Mouse (Mus musculus) neural tube, embryonic 14.5 days (tissue): ENCODE measurements around the gene Magoh. TPM values are rescaled to one million over a fixed set of nuclear protein-coding genes. Genes with fewer than 3 reads are reported as not detected.

Experiments used
- ATAC-seq: fragments of 200-750 bp; cut with Nextera tagmentation; 2 replicates; pipeline ENCODE4 v1.8.0; 2017; ENCODE audit warnings: low read depth, mild to moderate bottlenecking, moderate TSS enrichment, moderate library complexity
- H3K27ac ChIP-seq: fragments of 300-500 bp; sonication (generic); 2 replicates; pipeline ENCODE4 v1.5.1; 2014; ENCODE audit warnings: low read depth, mild to moderate bottlenecking, control low read depth, low read length, moderate library complexity, mixed read lengths
- H3K27me3 ChIP-seq: fragments of 300-500 bp; sonication (generic); 2 replicates; pipeline ENCODE4 v1.6.1; 2014; ENCODE audit warnings: low read length; ENCODE audit not compliant: control insufficient read depth, insufficient read depth
- H3K36me3 ChIP-seq: fragments of 300-500 bp; sonication (generic); 2 replicates; pipeline ENCODE4 v1.6.1; 2014; ENCODE audit warnings: low read length, mixed read lengths; ENCODE audit not compliant: control insufficient read depth, insufficient read depth
- H3K4me1 ChIP-seq: fragments of 300-500 bp; sonication (generic); 2 replicates; pipeline ENCODE4 v1.6.1; 2014; ENCODE audit warnings: low read length; ENCODE audit not compliant: control insufficient read depth, insufficient read depth
- H3K4me2 ChIP-seq: fragments of 300-500 bp; sonication (generic); 2 replicates; pipeline ENCODE4 v1.6.1; 2014; ENCODE audit warnings: mild to moderate bottlenecking, low read depth, low read length, control low read depth
- H3K4me3 ChIP-seq: fragments of 300-500 bp; sonication (generic); 2 replicates; pipeline ENCODE4 v1.5.1; 2014; ENCODE audit warnings: low read depth, low read length, control low read depth, mixed read lengths
- H3K9ac ChIP-seq: fragments of 300-500 bp; sonication (generic); replicated peaks from 2 replicates; pipeline ENCODE4 v1.6.1; 2014; ENCODE audit warnings: low read depth, mild to moderate bottlenecking, control low read depth, low read length, mixed read lengths
- H3K9me3 ChIP-seq: fragments of 300-500 bp; sonication (generic); 2 replicates; pipeline ENCODE4 v1.6.1; 2016; ENCODE audit warnings: low read length; ENCODE audit not compliant: control insufficient read depth
- WGBS: fragments of 180-500 bp; shearing (Covaris S2); extraction: QIAGEN DNeasy Blood & Tissue Kit; methylation state at CpG from one replicate; pipeline ENCODE4 v1.1.7; 2014; 5-methylcytosine and 5-hydroxymethylcytosine counted together
- polyA plus RNA-seq: library from polyadenylated mRNA; unstranded; fragments of >200 nt; fragmentation: Nextera tagmentation; extraction: Ambion mirVana; gene quantifications from 2 replicates; pipeline ENCODE4 v1.2.1, GENCODE M21; 2014

The Magoh gene
- polyA plus RNA-seq, 1 experiment from 2014 or later, result 104 TPM

GRCm38 (mm10) chr4:107928726-107929125 is 49.2 kb downstream of the Magoh start:
- Histone ChIP-seq H3K36me3 (no peaks in the 10 kb centered on the region), H3K27ac (no peak overlapping the region), H3K4me2 (no peak overlapping the region), H3K4me3 (no peak overlapping the region), H3K9me3 (no peaks in the 10 kb centered on the region), H3K4me1 (no peaks in the 10 kb centered on the region), H3K27me3 (no peaks in the 10 kb centered on the region), H3K9ac (no peak overlapping the region)
- ATAC-seq, result no peak
- 78% methylated on average over 2 of the region's 2 CpGs for whole genome bisulfite sequencing

DNA sequence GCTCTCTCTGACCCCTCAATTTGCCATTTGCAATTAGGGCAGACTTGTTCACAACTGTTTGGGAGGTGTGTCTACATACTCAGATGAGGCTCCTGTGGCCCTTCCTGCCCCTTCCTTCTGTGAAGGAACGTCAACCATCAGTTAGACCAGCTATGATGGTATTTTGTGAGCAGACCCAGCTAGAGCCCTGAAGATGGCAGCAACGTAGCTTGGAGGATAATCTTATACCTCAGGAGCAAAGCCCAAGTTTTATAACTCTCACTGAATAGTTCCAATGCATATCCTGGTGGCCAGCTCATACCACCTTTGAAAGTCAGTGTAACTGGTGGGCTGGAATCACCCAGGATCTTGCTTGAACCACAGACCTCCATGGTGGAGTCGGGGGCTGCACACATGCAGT is 51.9 kb downstream of the Magoh start:
- Histone ChIP-seq H3K9me3 (no peaks in the 10 kb centered on the region), H3K4me2 (no peak overlapping the region), H3K36me3 (no peaks in the 10 kb centered on the region), H3K4me1 (no peaks in the 10 kb centered on the region), H3K27ac (no peak overlapping the region), H3K4me3 (no peak overlapping the region), H3K9ac (no peak overlapping the region), H3K27me3 (no peaks in the 10 kb centered on the region)
- ATAC-seq, result no peak
- WGBS, result 85% methylated on average over 3 of the region's 3 CpGs

DNA sequence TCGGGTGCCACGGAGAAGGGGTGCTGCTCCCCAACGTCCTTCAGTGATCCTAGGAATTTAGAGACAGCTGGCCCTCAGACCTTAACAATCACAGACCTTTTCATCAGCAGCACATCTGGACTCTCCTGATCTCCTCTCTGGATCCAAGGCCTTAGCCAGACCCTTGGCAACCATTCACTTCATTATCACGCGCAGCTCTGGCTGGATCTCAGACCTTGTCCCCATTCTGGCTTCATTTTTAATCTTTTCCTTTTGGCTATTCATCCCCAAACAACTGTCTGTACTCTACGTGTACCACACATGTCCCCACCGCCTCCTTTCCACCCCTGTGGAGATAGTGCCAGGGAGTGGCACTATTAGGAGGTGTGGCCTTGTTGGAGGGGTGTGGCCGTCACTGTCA is 53.7 kb downstream of the Magoh start:
- no peaks in the 10 kb centered on the region for H3K27me3 ChIP-seq
- no peaks in the 10 kb centered on the region for H3K36me3 ChIP-seq
- no peak overlapping the region for H3K9ac ChIP-seq
- H3K9me3 ChIP-seq, result no peaks in the 10 kb centered on the region
- no peaks in the 10 kb centered on the region for H3K4me1 ChIP-seq
- no peak overlapping the region for H3K27ac ChIP-seq
- H3K4me3 ChIP-seq, result no peak overlapping the region
- WGBS, result 85% methylated on average over 8 of the region's 8 CpGs
- H3K4me2 ChIP-seq, result no peak overlapping the region
- ATAC-seq, result no peak

DNA sequence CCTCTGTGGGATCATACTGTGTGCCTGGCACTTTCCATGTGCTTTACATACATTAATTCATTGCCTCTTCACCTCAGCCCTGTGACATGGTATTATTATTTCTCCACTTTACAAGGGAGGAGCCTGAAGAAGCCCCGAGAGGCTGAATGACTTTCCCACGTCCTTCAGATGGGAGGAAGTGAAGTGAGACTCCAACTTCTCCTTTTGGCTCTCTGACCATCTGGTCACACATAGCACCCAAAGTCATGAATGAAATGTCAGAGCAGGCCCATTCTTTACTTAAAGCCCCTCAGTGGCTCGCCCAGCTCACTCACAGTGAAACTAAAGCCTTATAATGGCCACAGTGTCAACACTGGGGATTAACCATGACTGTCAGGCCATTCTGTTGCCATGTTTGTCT is 55.7 kb downstream of the Magoh start:
- Histone ChIP-seq H3K4me1 (no peaks in the 10 kb centered on the region), H3K36me3 (no peaks in the 10 kb centered on the region), H3K4me2 (no peak overlapping the region), H3K27ac (no peak overlapping the region), H3K9me3 (no peaks in the 10 kb centered on the region), H3K9ac (no peak overlapping the region), H3K27me3 (no peaks in the 10 kb centered on the region), H3K4me3 (no peak overlapping the region)
- ATAC-seq, result no peak
- WGBS, result 62% methylated on average over 3 of the region's 3 CpGs

Other genes starting within 250 kb of the Magoh start
- gene Dmrtb1, start 195.5 kb upstream of the Magoh start, polyA plus RNA-seq, result 4.5 and 8.1 TPM in 2 replicates
- 71.4 and 77.5 TPM in 2 replicates for gene Lrp8, start 77.5 kb upstream of the Magoh start, polyA plus RNA-seq
- 82.6 and 91.7 TPM in 2 replicates for gene 0610037L13Rik, start 10.1 kb downstream of the Magoh start, polyA plus RNA-seq
- 14.0 and 19.3 TPM in 2 replicates for gene Cpt2, start 43.9 kb downstream of the Magoh start, polyA plus RNA-seq
- not detected in 2 replicates for gene Slc1a7, start 88.6 kb downstream of the Magoh start, polyA plus RNA-seq
- gene Podn, start 216.7 kb downstream of the Magoh start, polyA plus RNA-seq, result 0.75 and 1.3 TPM in 2 replicates